Mouse (Mus musculus): ENCODE measurements around the gene Slc19a3. TPM values are rescaled to one million over a fixed set of nuclear protein-coding genes. Genes with fewer than 3 reads are reported as not detected.

Slc19a3 gene
- 0.26 TPM in 1 of 2 replicates, not detected in the other for total RNA-seq (2021)
- long read RNA-seq, experiment 1, partial matches to known transcripts: 1 of 1 reads
- long read RNA-seq, experiment 1, other reads (novel, unspliced or antisense): 0 of 1 reads
- long read RNA-seq, experiment 2: 0 reads

DNA sequence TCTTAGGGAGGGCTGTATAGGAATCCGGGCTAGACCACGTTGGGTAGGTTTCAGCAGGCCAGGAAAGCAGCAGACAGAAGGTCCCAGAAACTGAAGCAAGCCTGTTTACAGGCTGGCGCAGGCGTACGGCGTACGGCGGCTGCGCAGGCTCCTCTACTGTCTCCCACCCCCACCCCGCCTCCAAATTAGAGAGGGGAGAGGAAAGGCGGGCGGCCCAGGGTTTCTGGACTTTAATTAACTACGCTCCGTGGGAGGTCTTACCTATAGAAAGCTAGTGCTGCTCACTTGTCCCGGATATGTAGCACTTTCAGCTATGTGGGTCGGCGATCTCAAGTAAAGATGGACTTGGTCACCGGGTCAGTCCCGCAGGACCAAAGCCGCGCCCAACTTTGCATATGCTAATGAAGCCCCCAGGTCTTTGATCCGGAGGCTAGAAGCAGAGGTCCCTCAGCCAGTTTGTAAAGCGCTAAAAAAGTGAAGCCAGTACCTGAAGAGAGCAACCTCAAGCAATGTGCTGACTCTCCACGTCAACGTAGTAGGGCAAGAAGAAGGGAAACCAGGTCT is at the start of gene Slc19a3:
Slc19a3 (minus strand) TSS at position 340 of the 564 bp plus-strand sequence.
- DNase-seq: peak; percentile 16

- no peak for DNase-seq
Observed at GRCm38 (mm10) chr1:83084790-83085189, 46.5 kb upstream of the Slc19a3 start.

GRCm38 (mm10) chr1:83077016-83077415 is 38.8 kb upstream of the Slc19a3 start:
- DNase-seq: no peak

DNA sequence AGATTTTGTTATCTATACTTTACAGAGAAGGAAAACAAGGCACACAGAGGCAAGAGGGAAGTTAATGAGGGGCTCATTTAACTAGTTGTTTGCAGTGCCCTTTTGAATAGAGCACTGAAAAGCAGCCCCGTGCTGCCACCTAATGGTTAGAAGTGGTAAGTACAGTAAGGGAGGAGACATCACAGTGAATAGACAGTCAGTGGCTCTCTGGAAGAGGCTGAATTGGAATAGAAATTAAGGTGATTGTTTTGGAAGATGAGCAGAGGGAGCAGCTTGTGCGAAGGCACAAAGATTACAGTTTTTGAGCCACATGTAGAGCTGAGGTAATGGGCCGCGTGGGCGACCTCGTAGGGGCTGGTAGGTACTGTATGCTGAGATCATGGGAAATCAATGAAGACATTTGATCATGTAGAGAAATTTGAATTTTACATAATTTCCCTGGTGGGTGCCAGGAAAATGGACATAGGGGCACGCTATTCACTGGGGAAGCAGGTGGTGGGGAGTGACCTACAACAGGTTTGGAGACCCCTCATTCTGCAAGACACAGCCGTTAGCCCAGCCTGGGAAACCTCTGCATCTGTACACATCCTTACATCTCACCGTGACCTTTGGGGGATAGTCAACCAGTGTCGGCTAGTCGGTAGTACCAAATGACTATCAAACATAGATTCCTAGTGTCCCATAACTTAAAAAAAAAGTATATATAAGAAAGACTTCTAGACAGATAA is 38.1 kb upstream of the Slc19a3 start:
- peak; percentile 26 for DNase-seq

- DNase-seq: no peak
Observed at GRCm38 (mm10) chr1:83075526-83076189, 37.4 kb upstream of the Slc19a3 start.

DNA sequence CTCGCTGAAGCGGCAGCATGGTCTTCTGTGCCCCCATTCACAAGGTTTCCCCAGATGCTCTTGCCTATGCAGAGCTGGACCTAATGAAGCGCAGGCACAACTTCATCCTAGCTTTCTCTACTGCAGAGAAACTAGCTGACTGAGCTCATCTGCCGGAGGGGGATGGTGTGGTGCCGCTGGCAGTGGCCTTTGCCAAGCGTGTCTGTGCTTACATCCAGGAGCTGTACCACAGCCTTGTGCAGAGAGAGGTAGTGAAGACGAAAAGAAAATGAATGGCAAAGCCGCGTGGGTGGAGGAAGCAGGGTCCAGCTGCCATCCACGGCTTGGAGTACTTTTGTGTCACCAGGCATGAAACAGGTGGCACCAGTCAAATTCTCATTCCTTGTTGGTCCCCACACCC is 29.0 kb upstream of the Slc19a3 start:
- no peak for DNase-seq

DNA sequence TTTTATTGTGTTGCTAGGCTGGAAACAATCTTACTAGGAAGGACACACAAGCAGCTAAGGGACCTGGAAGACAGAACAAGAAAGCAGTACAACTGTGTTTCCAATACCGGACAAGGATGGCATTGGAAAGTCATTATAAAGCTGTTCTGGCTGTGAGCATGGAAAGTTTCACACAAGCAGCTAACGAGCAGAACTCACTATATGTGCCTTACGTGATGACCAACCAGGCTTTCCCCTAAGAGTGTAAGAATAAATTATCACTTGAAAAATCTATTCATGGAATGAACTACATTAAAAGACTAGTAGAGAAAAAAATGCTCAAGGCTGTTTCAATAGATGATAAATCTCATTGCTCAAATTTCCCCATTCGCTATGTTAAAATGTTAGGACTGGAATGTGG is 28.3 kb upstream of the Slc19a3 start:
- DNase-seq: no peak

DNA sequence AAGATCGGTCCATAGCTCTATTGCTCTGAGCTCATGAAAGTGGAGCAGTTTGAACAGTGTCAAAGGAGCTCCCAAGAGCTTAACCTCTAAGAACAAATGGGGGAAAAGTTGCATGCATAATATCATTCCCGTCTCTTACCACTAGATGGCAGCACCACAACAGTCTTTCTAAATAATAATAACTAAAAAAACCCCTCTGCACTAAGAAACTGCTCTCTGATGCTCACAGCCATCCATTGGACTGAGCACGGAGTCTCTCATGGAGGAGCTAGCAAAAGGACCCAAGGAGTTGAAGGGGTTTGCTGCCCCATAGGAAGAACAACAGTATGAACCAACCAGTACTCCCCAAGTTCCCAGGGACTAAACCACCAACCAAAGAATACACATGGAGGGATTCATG is 26.6 kb upstream of the Slc19a3 start:
- peak; percentile 12 for DNase-seq

GRCm38 (mm10) chr1:83060643-83061042 is 22.4 kb upstream of the Slc19a3 start, which contains the start of gene Krtap28-13:
Gene Krtap28-13 (plus strand): TSS chr1:83060930.
- DNase-seq: no peak

GRCm38 (mm10) chr1:83059278-83059677 is 21.0 kb upstream of the Slc19a3 start, which contains the start of gene A030005K14Rik:
Gene A030005K14Rik (minus strand): TSS chr1:83059378.
- DNase-seq: no peak

- no peak for DNase-seq
Observed at GRCm38 (mm10) chr1:83058481-83058880, 20.2 kb upstream of the Slc19a3 start.

DNA sequence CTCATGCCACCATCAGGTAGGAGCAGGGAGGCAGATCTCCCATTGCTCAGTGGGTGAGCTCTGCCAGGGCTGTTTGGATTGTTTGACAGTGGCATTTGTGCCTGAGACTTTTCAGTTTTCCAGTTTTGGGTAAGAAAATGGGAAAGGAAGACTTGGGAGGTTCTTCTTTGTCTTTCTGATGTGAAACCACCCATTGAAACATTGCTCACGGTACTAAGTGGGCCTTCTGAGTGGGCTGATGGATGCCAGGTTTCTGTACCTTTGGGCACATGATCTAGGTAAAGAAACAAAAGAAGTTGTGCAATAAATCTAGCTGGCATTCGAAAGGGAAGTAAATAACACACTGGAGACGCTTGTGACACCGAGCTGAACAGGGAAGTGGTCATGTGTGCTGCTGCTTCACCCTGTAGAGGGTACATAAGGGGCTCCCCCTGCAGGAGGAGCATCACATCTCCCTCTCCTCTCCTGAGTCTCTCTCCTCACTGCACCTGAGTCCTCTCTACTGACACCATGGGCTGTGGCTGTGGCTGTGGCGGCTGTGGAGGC is 6.7 kb upstream of the Slc19a3 start, which contains the start of gene Gm47969:
Gm47969 (plus strand) TSS at position 51 of the 546 bp plus-strand sequence.
- DNase-seq: no peak

DNA sequence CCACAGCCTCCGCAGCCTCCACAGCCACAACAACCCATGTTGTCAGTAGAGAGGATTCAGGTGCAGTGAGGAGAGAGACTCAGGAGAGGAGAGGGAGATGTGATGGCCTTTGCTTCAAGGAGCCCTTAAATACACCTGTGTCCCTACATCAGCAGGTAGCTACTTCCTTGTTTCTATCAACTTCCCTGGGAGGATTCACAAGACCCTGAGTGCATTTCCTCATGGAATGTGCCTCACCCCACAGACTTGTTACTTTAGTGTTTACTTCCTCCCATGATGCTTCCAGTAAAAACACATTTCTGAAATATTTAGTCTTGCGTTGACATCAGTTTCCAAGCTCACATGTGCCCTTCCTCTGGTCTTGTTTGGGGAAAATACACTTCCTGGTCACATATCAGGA is 4.1 kb upstream of the Slc19a3 start, which contains the start of gene Krtap28-10:
Krtap28-10 (minus strand) TSS at position 101 of the 400 bp plus-strand sequence.
- DNase-seq: no peak

- no peak for DNase-seq
Observed at GRCm38 (mm10) chr1:83039080-83039479, 832 bp upstream of the Slc19a3 start.

DNA sequence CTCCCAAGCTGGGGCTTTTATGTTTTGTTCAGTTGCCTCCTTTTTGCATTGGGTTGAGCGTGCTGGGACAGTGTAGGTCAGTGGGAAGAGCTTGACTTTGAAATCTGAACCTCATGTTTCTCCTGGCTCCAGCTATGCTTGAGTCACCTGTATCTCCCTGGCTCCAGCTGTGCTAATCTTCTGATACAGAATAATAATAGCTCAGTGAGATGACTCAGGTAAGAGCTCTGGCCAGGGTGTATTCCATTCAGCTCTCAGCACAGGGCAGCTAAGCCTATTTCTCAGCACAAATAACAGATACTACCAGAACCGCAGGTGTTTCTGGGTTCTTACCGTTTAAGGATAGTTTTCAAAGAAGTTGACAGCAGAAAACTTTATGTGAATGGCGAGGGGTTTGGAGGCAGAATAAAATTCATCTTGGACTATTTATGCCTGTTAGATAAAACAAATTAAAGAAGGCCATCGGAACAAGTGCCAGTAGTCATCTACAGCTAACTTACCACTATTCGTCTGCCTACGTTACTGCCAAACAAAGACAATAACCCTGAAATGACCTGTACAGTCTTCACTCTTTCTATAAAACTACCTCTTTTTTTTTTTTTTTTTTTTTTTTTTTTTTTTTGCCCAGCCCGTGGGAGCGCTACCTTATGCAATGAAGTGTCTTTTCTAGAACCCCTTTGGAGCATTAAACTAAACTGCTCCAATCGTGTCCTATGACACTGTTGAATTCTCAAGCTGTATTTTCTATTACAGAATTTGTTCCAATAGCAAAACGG is 1.2 kb downstream of the Slc19a3 start:
- no peak for DNase-seq

DNA sequence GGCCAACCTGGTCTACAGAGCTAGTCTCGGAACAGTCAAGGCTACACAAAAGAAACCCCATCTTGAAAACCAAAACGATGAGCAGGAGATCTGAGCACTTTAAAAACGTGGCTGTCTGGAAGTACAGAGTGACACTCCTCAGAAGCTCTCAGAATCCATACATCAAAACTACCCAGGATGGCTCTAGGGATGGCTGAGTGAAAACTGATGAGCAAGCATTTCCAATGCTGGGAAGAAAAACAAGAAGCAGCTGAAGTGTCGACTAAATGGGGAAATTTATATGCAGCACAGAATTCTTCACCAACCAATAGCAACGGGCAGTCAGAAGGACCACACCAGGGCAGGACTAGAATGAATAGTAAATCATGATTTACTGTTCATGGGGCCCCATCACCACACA is 3.7 kb downstream of the Slc19a3 start:
- no peak for DNase-seq

DNA sequence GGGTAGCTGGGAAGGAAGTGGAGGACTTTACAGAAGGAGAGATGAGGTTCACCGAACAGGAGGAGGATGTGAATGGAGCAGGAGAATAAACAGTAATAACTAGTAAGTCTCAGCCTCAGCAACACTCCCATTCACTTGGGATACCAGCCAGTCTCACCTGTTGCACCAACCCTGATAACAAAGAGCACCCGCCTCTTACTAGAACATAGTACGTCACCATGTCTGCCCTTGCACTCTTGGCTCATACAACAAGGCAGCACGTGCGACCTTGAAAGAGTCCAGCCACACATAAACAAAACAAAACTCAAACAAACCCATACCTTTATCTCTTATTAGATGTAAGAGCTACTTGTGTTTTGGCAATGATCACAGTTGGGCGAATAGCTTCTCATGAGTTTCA is 5.7 kb downstream of the Slc19a3 start:
- no peak for DNase-seq

DNA sequence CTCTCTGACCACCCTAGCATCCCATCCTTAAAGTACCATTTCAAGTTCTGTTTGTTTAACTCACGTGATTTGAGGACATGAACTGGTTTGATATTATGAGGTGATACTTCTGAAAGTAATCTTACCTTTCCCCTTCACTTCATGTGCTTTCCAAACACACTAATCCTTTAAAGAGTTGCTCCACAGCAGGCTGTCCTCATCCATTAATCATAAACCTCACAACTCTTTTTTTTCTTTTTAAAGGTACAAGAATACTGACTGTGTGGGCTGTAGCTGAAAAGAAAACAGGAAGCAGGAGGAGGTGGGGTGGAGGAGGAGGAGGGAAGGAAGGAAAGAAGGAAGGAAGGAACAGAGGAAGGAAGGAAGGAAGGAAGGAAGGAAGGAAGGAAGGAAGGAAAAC is 6.3 kb downstream of the Slc19a3 start:
- DNase-seq: no peak

DNA sequence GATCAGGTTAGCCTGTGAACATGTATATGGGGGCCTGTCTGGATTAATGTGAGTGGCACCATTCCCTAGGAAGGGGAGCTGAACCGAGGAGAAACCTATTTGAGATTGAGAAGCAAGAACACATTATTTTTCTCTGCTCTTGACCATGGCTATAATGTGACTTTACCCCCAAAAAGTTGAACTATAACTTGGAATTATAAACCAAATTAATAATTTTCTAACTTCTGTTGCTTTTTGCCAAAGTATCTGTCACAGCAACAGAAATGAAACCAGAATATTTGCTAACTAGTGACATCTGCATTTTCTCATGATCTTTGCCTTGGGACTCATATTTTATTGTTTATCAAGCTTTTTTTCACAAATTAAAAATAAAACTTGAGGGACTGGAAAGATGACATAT is 21.7 kb downstream of the Slc19a3 start:
- DNase-seq: no peak

DNA sequence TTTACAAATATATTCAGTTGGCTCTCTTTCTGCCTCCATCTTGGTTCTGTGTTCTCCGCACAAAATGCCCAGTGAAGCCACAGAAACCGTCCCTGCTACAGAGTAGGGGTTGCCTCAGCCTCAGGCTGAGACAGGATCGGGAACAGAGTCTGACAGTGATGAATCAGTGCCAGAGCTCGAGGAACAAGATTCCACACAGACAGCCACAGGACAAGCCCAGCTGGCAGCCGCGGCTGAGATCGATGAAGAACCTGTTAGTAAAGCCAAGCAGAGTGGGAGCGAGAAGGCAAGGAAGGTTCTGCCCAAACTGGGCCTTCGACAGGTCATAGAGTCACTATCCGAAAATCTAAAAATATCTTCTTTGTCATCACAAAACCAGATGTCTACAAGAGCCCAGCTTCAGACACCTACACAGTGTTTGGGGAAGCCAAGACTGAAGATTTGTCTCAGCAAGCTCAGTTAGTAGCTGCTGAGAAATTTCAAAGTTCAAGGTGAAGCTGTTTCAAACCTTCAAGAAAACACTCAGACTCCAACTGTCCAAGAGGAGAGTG is 22.8 kb downstream of the Slc19a3 start:
- DNase-seq: no peak

DNA sequence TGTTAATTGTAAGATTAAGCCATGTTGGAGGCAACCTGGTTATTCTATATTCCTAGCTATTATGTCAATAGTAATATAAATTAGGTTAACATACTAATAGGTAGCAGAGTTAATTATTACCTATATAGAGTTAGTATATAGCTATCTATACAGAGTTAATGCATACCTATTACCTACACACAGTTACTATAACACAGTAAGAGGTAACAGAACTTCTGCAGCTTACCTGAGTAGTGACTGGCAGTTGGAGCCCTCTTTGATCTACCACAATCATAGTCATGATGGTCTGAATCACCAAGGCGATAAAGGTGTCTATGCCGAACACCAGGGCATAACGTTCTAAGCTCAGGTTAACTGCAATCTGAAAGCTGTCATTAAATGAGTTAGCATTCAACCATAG is 23.8 kb downstream of the Slc19a3 start:
- DNase-seq: no peak

GRCm38 (mm10) chr1:83007471-83007870 is 30.8 kb downstream of the Slc19a3 start:
- DNase-seq: no peak

All from adrenal gland, postnatal 14 days (tissue).